Mouse (Mus musculus) cerebellum, adult 8-10 months (tissue): ENCODE data around the gene Olfr1098.

Source experiments
- DNase-seq: peaks from one replicate; pipeline ENCODE4 v3.0.0; 2022

The Olfr1098 gene

DNA sequence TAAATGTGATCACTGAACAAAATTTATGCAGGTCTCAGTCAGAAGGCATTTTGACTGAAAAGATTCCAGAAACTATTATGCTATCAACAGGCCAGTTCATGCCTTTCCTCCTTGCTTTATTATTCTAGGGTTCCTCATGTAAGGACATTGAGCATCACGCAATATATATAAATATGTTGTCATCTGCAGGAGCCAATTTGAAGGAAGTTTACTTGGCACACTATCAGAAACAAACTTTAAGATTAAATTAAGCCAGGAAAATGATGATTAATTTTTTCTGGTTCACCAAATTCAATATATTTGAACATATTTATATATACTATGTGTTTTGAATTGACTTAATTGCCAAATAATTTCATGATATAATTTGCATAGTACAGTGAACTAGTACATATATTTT lies at the start of gene Olfr1098:
Gene Olfr1098, minus strand, starts transcription at position 101 of the 400 bp plus-strand sequence.
- DNase-seq = no peak

DNA sequence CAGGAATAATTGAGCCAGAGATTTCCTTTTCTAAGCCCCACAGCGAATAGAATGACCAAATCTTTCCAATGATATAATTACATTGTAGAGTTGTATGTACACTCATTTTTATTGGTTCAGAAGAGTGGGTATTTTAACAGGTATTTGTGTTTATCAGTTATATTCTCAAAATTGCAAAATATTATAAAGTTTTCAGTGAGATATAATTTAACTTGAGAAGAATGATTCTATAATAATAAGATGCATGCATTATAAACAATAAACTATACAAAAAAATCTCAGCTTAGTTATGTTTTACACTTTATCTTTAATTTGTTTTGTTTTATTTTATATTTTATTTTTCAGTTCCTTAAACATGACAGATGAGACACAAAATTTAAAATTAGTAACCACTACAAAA lies 36.2 kb upstream of the Olfr1098 start, which contains the start of gene Olfr1099:
Gene Olfr1099, minus strand, starts transcription at position 101 of the 400 bp plus-strand sequence.
- no peak for DNase-seq

DNA sequence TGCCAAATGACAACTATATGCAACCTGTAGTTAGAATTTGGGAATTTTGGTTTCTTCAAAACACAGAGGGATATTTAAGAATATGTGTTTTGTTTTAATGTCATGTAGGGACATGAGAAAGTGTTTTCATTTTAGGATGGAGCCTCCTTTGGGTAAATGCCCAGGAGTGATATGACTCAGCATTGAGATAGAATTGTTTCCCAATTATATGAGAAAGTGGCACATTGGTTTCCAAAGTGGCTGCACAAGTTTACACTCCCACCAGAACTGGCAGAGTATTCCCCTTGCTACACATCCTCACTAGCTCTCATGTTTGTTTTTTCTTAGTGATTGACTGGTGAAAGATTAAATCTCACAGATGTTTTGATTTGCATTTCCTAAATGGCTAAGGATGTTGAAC lies 2.2 kb upstream of the Olfr1098 start:
- DNase-seq = no peak

DNA sequence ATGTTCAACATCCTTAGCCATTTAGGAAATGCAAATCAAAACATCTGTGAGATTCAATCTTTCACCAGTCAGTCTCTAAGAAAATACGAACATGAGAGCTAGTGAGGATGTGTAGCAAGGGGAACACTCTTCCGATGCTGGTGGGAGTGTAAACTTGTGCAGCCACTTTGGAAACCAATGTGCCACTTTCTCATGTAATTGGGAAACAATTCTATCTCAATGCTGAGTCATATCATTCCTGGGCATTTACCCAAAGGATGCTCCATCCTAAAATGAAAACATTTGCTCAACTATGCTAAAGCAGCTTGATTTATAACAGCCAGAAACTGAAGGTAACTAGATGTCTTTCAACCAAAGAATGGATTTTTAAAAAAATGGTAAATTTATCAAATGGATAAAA lies 18.7 kb downstream of the Olfr1098 start:
- DNase-seq = no peak

DNA sequence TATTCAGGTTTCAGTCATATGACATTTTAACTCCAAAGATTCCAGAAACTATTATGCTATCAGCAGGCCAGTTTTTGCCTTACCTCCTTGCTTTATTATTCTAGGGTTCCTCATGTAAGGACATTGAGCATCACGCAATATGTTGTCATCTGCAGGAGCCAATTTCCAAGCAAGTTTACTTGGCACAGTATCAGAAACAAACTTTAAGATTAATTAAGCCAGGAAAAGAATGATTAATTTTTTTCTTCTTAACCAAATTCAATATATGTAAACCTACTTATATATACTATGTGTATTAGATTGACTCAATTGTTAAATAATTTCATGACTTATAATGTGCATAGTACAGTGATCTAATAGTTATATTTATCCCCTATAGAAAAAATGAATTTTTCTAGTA lies 32.2 kb downstream of the Olfr1098 start, which contains the start of gene Olfr1097:
Gene Olfr1097, minus strand, starts transcription at position 101 of the 400 bp plus-strand sequence.
- no peak for DNase-seq

DNA sequence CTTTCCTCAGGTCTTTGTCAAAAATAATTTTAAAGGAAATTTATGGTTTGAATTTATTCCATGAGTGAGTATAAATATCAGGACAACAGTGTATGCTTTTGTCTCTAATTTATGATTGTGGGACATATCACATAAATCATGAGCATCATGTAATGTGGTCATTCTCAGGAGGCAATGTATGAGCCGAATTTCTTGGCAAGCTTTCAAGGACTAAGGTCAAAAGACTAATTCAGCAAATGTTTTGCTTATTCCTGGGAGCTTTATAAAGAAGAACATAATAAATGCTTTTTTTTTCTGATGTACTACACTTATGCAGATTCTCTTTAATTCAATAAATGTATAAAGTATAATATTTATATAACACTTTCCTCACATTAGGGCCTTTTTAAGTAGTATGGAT lies 49.6 kb downstream of the Olfr1098 start, which contains the start of gene Gm13723:
Gene Gm13723, minus strand, starts transcription at position 101 of the 400 bp plus-strand sequence.
- no peak for DNase-seq
